Mouse (Mus musculus) layer of hippocampus, postnatal 14 days (tissue): ENCODE measurements around the gene Iqsec1. TPM values are rescaled to one million over a fixed set of nuclear protein-coding genes. Genes with fewer than 3 reads are reported as not detected.

Experiments used
- DNase-seq, 2 experiments: peaks; one replicate each; pipeline ENCODE4 v3.0.0; 2021 to 2022; ENCODE audit warnings: low spot score in 2 of 2, mixed read lengths in 1 of 2
- total RNA-seq, 2 experiments: library from RNA; stranded (reverse); gene quantifications; 2 replicates each; pipeline ENCODE4 v1.2.3; 2021

The Iqsec1 gene
- total RNA-seq, 2 experiments from 2014 or later = 220 to 234 TPM

DNA sequence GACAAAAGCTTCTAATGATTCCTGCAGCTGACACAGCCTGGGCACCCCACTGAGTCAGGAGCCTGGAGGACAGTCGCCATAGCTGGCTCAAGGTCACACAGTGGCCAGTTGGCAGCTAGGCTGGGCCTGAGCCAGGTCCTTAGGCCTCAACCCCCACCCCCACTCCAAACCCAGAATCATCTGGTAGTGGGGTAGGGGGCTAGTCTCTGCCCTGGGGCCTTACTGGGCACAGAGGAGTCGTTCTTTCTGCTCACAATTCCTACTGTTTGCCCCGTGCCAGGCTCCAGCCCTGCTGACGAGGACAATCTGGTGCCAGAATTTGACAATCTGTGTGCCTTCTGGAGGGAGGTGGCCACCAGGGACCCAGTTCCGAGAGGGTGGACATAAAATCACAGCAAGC lies 258.7 kb downstream of the Iqsec1 start:
- DNase-seq = no peak

DNA sequence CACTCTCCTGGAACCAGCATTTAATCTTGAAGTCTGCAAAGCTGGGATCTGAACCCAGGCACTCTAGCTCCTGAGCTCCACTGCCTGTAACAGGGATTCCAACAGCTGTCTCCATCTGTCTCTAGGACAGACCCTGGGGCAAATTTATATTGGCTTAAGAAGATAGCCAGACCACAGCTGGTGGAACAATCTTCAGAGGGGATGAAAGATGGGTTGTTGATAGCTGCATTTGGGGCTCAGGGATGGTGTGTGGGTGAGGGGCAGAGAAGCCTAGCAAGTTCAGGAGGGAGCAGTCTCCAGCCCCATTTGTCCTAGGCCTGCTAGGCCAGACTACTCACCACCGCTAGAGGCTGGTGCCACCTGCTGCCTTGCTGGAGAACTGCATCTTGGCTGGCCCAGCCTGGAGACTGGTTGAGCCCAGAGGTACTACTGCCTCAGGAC lies 260.0 kb downstream of the Iqsec1 start:
- DNase-seq = peak; percentile 82 to 83

DNA sequence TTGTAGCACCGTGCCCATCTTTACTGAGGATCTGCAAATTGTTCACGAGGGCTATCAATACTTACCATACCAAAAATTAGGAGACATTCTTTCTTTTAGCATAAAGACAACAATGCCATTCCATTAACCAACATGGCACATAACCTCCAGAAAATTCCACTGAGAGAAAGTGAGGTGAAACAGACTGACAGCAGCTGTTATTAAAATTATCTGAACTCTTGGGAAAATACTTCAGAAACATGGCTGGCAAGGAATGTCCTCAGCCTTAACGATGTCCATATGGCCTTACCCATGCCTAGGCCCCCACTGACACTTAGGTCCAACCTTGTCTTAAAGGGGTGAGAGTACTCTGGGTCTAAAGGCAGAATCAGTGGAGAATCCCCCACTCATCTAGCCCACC lies 260.7 kb downstream of the Iqsec1 start:
- no peak for DNase-seq

DNA sequence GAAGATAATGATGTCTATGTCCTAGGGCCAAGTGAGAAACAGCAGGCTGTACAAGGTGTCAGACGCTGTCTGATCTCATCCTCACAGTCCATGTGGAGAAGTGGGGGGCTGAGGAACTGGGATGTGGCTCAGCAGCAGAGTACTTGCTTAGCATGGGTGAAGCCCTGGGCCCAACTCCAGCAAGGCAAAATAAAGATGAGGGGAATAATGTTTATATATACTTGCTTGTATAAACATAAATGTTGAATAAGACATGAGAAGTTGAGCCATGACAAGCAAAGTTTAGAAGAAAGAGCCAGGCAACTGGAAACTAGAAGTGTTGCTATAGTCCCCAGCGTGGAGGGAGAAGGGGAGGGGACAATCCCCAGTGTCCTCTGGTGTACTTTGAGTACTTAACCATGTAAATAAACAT lies 261.8 kb downstream of the Iqsec1 start:
- no peak for DNase-seq

DNA sequence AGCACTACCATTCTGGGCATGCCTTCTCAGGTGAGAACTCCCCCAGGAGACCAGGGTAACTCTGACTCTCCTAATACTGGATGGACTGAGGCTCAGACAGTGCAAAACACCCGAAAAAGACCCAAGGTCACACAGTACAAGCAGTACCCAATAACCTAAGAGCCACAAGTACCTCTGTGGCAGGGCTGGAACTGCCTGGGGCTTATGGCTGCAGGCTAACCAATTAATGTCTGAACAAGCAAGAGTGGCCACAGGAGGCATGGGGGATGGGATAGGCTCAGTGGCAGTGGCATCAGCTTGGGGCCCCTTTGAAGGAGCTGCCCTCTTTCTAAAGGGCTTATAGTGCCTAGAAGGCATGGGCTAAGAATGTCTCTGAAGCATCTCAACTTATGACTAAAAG lies 263.0 kb downstream of the Iqsec1 start:
- DNase-seq = no peak

DNA sequence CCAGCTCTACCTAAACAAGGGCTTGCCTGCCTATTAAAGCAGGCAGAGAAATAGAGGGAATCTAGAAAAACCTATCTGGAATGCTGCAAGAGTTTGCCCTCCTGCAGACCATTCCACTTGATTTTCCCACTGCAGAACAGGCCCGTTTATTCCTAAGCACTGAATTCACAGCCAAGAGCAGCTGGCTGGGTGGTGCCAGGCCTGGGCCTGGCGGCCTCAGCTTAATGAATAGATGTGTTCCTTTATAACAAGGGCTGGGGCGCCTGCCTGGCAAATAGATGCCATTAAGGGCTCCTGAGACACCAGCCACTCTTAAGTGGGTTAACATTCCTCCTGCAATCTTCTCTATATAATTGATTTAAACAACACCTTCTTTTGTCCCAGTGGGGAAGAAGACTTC lies 265.5 kb downstream of the Iqsec1 start:
- peak in 1 of 2 experiments; percentile 66 for DNase-seq

DNA sequence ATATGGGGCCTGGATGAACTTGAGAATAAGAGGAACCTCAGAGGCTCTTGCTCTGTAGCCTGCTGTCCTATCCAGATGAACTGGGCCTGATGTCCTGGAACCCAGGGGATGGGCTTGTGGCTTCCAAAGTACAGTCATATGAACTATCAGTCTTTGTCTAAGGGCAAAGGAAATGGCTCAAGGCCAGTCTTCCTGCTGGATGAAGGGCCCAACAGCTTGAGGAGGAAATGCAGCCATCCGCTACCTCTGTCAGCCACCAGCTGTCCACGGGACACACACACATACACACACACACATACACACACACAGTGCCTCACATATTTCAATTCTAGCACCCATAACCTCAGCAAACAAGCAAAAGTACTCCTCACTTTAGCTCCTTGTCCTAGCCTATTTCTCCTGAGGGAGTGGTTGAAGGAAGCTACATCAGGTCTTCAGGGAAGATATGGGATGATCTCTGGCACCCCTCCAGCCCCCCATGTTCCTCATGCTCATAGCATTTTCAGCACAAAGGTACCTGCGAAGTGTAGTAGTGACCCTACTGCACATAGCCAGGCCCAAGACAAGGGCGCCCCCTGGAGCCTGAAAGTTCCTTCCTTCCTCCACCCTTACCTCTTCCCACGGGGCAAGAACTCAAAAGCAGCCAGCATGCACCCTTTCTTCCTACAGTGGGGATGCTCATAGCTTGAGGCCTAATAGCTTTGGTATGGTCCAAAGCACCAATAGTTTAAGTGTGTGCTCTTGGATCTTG lies 267.3 kb downstream of the Iqsec1 start:
- DNase-seq = no peak

DNA sequence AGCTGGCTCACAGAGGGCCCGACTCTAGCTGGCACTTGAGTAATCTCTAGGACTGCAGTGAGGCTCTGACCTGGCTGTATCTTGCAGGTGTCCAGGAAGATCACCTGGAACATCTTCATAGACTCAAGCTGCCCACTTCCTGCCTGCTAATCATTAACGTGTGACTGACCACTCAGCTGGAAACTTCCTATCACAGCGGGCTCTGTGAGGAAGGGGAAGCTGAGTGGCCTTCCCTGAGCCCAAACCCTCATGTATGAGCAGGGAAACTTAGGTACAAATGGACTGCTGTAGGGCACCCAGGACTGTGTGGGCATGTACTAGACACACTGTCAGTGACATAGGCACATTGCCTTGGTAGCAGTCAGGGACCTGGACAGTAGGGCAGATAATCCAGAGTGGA lies 268.3 kb downstream of the Iqsec1 start:
- DNase-seq = no peak

DNA sequence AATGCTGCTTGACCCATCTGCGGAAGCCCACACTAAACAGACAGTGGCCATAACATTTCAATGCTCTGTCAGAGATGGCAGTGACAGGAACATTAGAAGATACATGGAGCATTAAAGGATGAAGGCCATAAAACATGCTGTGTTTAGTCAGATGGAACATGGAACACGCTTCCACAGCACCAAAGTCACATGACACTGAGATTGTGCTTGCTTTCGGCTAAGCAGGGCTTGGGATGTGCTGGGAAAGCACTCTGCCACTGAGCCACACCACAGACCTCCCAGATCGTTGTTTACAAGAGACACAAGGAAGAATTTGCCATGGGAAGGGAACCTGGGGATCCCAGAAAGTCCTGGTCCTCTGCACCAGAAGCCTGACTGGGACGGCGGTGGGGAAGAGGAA lies 269.1 kb downstream of the Iqsec1 start:
- no peak for DNase-seq

DNA sequence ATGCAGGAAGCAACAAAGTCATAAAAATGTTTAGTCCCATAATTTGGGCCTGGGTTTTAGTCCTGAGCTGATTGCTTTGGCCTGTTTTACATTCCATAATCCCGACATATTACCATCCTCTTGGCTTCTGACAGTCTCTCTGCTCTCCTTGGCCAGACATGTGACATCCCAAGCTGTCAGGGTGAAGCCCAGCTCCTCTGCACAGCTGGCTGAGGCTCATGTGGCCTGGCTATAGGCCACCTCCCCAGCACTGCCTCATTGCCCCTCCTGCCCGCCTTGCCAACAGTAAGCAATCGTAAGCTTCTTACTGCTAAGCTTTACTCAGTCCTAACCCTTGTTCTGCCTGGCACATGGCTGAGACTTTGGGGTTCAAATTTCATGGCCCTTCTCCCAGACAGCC lies 270.0 kb downstream of the Iqsec1 start:
- DNase-seq = no peak

DNA sequence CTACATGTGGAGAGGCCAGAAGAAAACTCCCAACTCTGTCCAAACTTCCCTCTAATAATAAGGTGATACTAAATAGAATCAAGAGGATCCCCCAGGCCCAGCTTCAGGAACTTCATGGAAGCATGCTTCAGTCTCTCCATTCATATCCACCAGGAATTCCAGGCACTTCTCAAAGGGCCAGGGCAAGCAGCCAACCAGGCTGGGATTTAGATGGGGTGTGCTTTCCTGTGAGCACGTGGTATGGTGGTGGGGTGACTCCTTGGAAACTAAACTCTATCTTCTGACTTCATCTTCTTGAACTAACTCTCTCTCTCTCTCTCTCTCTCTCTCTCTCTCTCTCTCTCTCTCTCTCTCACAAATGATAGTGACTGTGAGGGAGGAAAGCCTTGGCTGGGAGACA lies 270.8 kb downstream of the Iqsec1 start:
- no peak for DNase-seq

DNA sequence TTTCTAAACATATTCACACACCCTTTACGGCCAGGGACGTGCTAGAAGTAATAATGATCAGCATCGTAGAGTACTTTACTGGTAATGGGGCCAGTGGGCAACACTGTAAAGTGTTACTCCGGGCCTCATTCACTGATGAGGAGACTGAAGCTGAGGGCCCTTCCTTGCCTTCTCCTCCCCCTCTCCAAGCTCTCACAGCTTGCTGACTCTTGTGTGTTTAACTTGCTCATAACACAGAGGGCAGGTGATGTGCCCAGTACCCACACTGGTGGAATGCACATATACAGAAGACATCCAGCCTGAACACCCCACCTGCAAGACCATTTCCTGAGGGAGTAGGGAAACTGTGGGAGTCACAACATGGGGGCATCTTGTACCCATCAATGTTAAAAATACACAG lies 271.6 kb downstream of the Iqsec1 start:
- no peak for DNase-seq

DNA sequence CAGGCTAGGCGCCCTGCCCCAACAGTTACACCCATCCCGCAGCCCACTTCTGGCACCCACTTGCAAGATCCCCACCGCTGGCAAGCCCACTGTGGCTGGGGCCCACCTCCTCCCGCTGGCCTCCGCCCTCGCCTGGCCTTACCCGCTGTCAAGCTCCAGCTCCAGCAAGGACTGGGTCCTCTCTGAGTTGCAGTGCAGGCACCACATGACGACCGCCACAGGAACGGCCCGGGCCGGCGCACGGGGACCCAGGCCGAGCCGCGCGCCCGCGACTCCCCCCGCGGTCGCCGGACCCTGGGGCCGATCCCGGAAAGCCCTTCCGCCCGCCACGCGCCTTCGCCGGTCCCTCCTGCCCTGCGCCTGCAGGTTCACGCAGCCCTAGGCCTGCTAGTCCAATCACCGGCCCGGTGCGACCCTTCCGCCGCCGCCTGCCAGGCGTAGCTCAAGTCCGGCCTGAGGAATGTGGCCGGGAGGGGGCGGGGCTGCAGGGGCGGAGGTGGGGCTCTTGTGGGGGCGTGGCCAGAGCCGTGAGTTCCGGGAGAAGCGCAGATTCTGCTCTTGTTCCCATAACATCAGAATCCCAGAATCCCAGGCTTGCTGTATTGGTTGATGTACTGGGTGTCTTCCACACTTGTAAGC lies 272.3 kb downstream of the Iqsec1 start:
- DNase-seq = no peak

DNA sequence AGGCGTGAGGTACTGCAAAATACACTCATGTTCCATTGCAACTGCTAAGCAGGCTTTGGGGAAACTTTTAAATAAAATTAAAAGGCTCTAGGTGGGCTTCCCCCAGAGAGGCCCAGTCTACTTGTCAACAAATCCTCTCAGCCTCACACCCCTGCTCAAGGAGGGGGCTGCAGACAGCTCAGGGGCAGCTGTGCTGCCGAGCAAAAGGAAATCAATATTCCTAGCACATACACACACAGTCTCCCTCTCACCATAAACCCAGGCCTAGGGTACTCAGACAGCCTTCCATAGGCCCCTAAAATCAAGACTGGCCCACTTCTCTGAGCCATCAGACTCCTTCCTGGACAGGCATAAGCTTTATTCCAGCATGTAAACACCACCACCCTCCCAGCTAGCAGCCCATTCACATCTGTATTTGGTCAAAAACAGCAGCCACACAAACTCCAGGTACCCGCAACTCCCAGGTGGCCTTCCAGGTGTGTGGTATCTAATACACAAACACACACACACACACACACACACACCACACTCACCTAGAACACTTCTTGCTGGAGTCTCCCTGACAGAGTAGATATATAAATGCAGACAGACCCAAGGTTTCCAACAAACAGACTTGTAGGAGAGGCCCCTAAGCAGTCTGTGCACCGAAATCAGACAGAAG lies 273.1 kb downstream of the Iqsec1 start:
- DNase-seq = no peak

DNA sequence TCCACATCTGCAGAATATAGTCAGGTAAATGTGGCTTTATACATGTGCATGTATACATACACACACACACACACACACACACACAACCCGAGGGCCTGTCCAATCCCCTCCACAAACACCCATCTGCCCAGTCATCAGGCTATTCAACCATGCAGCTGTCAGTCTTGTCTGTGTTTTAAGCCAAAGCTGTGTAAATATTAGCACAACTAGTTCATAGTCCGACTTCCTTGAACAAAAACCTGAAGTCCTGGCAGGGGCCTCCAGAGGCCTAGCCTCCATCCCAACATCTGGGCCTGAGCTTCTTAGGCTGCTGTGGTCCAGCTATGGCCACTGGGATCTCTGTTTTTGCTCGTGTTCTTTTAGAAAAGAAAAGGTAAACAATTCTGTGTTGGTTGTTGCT lies 274.8 kb downstream of the Iqsec1 start:
- no peak for DNase-seq

DNA sequence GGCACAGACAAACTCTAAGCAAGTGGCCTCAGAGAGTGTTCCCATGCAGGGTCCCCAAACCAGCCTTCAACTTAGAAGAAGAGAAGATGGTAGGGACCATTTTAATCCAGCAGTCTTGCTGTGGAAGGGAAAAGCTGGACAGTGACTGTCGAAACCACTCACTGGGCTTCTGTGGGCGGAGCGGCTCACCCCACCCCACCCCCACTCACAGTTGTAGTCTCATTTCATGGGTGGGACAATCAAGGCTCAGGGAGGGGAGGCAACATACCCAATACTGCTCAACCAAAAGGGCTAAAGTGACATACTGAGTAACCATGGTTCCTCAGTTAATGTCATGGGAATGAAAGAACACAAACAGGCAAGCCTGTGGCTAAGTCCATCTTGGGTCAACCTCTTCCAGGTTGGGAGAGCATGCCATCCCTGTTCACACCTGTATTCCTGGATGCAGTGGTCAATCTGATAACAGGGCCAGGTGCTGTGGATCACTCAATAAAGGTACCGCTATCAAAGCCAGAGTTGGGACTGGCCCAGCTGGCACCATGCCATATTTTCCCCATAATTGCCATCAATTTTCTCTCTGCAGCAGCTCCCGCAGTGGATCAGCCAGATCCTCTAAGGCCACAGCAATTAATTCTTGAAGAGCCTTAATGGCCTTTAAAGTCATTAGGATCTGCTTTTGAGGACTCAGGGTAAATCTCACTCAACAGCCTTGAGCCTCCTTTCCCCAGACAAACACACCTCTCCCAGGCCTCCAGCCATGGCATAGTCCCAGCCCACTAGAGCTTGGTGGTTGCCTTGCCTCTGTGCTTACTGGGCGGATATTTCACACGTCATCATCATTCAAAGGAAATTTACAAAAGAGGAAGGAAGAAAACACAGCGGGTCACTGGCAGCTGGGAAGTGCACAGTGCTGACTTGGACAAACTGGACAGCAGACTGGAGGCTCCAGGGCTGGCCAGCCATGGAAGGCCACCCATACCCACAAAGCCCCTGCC lies 275.7 kb downstream of the Iqsec1 start:
- no peak for DNase-seq

DNA sequence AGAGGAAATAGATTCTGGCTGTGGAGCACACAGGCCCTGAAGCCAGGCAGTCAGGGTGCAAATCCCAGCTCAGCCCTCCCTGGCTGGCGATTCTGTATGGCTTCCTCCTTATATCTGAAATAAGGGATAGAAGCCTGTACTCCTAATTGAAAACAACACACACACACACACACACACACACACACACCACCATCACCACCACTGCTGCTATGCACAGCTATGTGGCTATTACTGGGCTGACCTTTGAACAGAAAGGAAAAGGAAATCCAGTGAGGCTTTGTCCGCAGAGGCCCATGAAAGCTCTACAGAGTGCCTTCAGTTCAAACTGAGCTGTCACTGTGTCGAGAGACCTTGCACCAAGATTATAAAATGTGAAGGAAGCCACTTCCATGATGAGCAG lies 276.4 kb downstream of the Iqsec1 start:
- DNase-seq = no peak

DNA sequence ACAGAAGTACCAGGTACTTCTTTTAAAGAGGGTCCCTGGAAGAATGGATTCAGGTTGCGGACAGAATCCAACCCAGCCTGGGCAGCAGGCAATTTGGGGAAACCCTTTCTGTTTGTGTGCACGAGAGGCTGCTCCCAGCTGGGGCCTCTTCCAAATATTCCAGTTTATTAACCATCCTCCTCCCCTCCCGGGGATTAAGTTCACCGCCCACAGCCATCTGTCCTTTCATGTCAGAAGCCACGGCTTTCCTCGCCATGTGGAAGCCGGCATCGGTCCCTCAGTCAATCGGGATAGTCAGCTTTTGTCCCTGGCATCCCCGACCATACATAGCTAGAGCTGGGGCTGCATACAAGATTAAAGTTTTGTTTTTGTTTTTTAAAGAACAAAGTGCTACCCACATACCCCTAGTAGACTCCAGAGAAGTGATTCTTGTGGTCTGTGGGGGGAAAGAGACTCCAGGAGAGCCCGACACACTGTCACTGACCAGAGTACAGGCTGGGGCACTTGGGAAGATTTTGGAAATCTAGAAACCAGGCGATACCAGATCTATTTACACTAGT lies 276.9 kb downstream of the Iqsec1 start:
- DNase-seq = peak in 1 of 2 experiments; percentile 63

DNA sequence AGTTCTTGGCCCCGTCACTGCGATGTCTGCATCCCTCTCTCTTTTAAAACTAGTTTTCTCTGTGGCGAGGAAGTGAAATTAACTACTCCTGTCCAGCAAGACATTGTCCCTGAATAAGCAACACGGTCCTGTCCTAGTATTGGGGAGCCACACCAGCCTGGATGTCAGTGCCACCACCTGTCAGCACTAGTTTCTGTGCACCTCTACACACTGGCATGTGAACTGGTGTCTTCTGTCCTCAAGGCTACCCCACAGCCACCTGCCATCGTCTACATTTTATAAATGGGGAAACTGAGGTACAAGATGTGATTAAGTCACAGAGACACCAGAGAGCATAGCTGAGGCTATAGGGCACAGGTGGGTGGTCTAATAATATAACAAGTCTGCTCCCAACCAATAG lies 277.7 kb downstream of the Iqsec1 start:
- DNase-seq = no peak

DNA sequence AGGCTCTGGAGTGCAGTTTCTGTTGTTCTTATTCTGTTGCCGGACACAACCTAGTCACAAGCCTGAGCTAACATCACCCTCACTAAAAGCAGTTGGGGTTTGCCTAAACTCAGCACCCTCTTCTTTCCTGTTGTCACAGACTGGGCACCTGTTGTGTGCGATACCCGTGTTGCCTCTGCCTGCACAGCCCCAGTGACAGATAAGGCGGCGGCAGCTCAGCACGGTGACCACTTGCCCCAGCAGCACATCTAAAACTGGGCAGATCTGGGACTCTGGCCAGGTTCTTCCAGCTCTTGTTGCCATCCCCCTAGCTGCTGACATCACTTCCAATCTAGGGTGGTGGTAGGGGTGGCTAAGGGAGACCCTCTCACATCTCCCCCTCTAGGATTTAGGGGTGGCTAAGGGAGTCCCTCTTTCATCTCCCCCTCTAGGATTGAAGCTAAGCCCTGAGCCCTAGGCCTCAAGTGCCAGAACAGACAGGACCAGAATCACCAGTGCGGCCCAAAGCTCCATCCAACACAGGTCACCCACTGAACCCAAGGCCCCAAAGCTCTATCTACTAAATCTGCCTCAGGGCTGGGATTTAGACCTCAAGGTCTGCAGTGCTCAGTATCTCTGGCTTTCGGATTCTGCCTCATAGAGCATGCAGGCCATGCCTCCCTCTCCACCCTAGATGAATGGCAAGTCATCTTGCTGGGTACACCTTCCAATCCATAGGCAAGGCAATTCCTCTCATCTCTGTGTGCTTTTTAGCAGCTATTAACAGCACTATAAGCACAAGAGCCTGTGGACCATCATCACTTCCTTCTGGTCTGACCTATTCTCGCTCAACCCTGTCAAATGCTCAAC lies 278.3 kb downstream of the Iqsec1 start:
- DNase-seq = no peak
